Mouse (Mus musculus) limb, embryonic 11.5 days (tissue): ENCODE data around the gene Cryz. TPM values are rescaled to one million over a fixed set of nuclear protein-coding genes. Genes with fewer than 3 reads are reported as not detected.
A peak's percentile ranks its signal among the peaks of the same experiment; 100 is the strongest.

Experiments
- ATAC-seq: fragments of 200-750 bp; cut with Nextera tagmentation; 2 replicates; pipeline ENCODE4 v1.8.0; 2017; ENCODE audit warnings: low read depth; ENCODE audit not compliant: insufficient number of reproducible peaks, low FRiP score, low TSS enrichment
- DNase-seq: peaks from one replicate; pipeline ENCODE4 v3.0.0-alpha.2; 2015; ENCODE audit warnings: low spot score
- H3K27ac ChIP-seq: fragments of 300-500 bp; sonication (generic); replicated peaks from 2 replicates; pipeline ENCODE4 v1.5.1; 2014; ENCODE audit warnings: low read depth, mild to moderate bottlenecking, low read length
- H3K27me3 ChIP-seq: fragments of 300-500 bp; sonication (generic); 2 replicates; pipeline ENCODE4 v1.6.1; 2014; ENCODE audit warnings: mild to moderate bottlenecking, low read length, mixed read lengths; ENCODE audit not compliant: control insufficient read depth, insufficient read depth
- H3K36me3 ChIP-seq: fragments of 300-500 bp; sonication (generic); 2 replicates; pipeline ENCODE4 v1.6.1; 2014; ENCODE audit warnings: mild to moderate bottlenecking, low read length, moderate library complexity, mixed read lengths; ENCODE audit not compliant: control insufficient read depth, insufficient read depth
- H3K4me1 ChIP-seq: fragments of 300-500 bp; sonication (generic); 2 replicates; pipeline ENCODE4 v1.6.1; 2014; ENCODE audit warnings: low read length, mixed read lengths; ENCODE audit not compliant: control insufficient read depth, insufficient read depth
- H3K4me2 ChIP-seq: fragments of 300-500 bp; sonication (generic); 2 replicates; pipeline ENCODE4 v1.6.1; 2014; ENCODE audit warnings: low read depth, mild to moderate bottlenecking, moderate library complexity; ENCODE audit not compliant: severe bottlenecking
- H3K4me3 ChIP-seq: fragments of 300-500 bp; sonication (generic); 2 replicates; pipeline ENCODE4 v1.5.1; 2014; ENCODE audit warnings: low read depth, low read length
- H3K9ac ChIP-seq: fragments of 300-500 bp; sonication (generic); 2 replicates; pipeline ENCODE4 v1.6.1; 2014; ENCODE audit warnings: mild to moderate bottlenecking, low read length
- H3K9me3 ChIP-seq: fragments of 300-500 bp; sonication (generic); 2 replicates; pipeline ENCODE4 v1.6.1; 2016; ENCODE audit warnings: low read length; ENCODE audit not compliant: control insufficient read depth
- WGBS: fragments of 180-500 bp; shearing (Covaris S2); extraction: QIAGEN DNeasy Blood & Tissue Kit; methylation state at CpG from one replicate; pipeline ENCODE4 v1.1.7; 2014; 5-methylcytosine and 5-hydroxymethylcytosine counted together
- polyA plus RNA-seq: library from polyadenylated mRNA; unstranded; fragments of >200 nt; fragmentation: Nextera tagmentation; extraction: Ambion mirVana; gene quantifications from 2 replicates; pipeline ENCODE4 v1.2.1, GENCODE M21; 2014

Cryz gene
- polyA plus RNA-seq, 1 experiment from 2014 or later = 29.2 TPM

DNA sequence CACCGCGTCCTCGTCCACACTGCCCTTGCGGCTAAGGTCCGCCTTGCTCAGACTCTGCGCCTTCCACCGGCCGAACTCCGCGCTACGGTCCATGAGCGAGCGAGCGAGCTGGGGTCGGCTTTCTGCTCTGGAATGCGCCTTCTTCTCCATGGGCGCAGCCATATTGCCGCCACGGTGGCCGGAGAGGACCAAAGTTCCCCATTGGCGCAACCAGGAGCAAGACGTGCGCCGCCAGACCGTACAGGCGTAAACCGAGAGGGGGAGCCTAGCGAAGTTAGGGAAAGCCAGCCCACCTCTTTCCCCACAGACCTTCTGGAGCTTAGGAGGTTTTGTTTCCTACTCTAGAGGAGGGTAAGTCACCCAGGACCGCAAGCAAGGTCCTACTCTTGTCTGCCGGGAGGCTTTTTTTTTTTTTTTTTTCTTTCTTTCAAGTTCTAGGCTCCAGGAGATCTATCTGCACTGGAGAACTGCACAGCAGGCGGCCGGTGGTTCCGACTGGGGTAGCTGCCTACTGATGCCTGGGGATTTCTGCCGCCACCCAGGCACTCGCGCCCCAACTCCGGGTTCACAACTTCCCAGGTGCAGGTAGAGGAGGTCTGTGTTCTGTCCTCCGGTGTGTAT lies 533 bp downstream of the Cryz start, which contains the start of gene Tyw3:
Gene Tyw3, minus strand, starts transcription at position 171 of the 621 bp plus-strand sequence.
- WGBS = under 1% methylated on average over 38 of the region's 38 CpGs
- H3K4me2 ChIP-seq = peak within 1 kb of the TSS; percentile 49
- H3K4me1 ChIP-seq = 0 out of 2 replicates have a peak, but pooled peaks cover 2% of the 10 kb centered on the region
- H3K9me3 ChIP-seq = no peaks in the 10 kb centered on the region
- peak within 1 kb of the TSS; percentile 90 for H3K27ac ChIP-seq
- peak within 1 kb of the TSS; percentile 96 for H3K9ac ChIP-seq
- peak; percentile 98 for DNase-seq
- peak within 1 kb of the TSS; percentile 94 for H3K4me3 ChIP-seq
- no peaks in the 10 kb centered on the region for H3K27me3 ChIP-seq
- peaks cover 4% of the 10 kb centered on the region; the same call in 1 of the 2 replicates for H3K36me3 ChIP-seq
- ATAC-seq = peak; percentile 96

DNA sequence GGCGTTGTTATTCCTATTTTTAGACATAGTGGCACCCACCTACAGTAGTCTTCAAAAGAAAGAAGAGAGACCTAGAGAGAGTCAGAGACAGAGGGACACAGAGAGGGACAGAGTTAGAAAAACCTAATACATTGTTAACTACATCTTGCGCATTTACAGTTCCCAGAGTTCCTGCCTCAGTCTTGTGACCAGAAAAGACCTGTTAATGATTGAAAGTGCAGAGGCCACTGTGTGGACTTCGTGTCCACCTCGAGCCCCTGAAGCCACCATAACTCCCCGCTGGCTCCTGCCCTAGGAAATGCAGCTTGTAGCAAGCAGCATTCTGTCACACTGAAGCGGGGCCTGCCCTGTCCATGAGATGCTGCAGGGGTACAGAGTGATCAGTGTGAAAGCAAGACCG lies 1.1 kb downstream of the Cryz start:
- Histone ChIP-seq H3K36me3 (peaks cover 2% of the 10 kb centered on the region; the same call in 1 of the 2 replicates), H3K27me3 (no peaks in the 10 kb centered on the region), H3K4me3 (peak overlapping the region; percentile 94), H3K4me2 (peak overlapping the region; percentile 49), H3K27ac (no peak overlapping the region; the same call in 1 of the 2 replicates), H3K9me3 (no peaks in the 10 kb centered on the region), H3K4me1 (0 out of 2 replicates have a peak, but pooled peaks cover 2% of the 10 kb centered on the region), H3K9ac (peak overlapping the region; percentile 96)
- ATAC-seq = no peak
- WGBS = 40% methylated on average over 7 of the region's 7 CpGs
- DNase-seq = peak; percentile 46

DNA sequence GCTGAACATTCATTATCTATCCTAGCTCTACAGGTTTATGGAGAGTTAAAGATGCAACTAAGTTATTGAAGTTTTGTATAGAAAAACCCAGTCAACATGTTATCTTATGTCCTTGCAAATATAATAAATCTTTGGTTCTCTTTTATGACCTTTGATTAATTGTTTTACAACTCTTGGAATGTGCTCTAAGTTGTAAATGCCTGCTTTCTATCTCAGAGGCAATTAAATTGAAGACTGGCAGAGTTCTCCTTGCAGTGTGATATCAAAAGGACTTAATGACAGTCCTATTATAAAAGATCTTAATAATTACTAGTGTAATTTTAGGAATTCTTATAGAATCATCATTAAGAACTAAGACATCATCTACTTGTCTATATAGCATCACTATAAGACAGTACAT lies 5.6 kb downstream of the Cryz start:
- DNase-seq (no peak), ATAC-seq (no peak)
- no peak overlapping the region for H3K9ac ChIP-seq
- no peak overlapping the region for H3K4me2 ChIP-seq
- no peaks in the 10 kb centered on the region for H3K36me3 ChIP-seq
- H3K27me3 ChIP-seq = no peaks in the 10 kb centered on the region
- H3K27ac ChIP-seq = no peak overlapping the region
- H3K4me1 ChIP-seq = 0 out of 2 replicates have a peak, but pooled peaks cover 2% of the 10 kb centered on the region
- no peak overlapping the region for H3K4me3 ChIP-seq
- no peaks in the 10 kb centered on the region for H3K9me3 ChIP-seq

DNA sequence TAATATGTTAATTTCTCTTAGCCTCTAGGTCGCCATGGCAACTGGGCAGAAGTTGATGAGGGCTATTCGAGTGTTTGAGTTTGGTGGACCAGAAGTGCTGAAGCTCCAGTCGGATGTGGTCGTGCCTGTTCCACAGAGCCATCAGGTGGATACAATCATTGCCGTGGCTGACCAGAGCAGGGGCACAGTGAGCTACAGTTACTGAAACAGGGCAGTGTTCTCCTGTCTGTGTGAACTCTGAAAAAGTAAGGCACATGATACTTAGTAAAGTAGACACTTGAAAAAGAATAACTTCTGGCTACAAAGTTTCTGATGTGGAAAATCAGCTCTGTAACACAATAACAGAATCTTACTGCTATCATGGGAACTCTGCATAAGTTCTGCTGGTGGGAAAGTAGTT lies 8.4 kb downstream of the Cryz start:
- Histone ChIP-seq H3K9ac (no peak overlapping the region), H3K36me3 (no peaks in the 10 kb centered on the region), H3K27me3 (no peaks in the 10 kb centered on the region), H3K4me1 (no peaks in the 10 kb centered on the region), H3K27ac (no peak overlapping the region), H3K9me3 (no peaks in the 10 kb centered on the region), H3K4me3 (no peak overlapping the region), H3K4me2 (no peak overlapping the region)
- WGBS = 78% methylated on average over 5 of the region's 5 CpGs
- ATAC-seq (no peak), DNase-seq (no peak)

DNA sequence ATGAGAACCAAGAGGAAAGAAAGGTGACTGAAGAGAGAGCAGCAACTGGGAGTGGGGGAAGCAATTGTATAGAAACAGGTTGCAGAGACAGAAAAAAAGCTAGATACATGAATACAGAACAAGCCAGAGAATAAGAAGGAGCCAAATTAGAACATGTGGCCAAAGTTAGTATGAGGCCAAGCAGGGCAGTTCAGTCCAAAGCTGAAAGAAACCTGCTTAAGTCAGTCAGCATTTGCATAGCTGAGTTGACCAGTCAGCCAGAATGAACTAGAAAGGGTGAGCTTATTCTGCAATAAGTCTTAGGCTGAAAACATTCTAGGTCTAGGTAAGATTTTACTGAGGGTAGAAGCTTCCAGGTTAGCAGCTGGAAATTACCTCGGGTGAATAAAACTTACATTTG lies 11.4 kb downstream of the Cryz start:
- Histone ChIP-seq H3K4me3 (no peak overlapping the region), H3K36me3 (no peaks in the 10 kb centered on the region), H3K27ac (no peak overlapping the region), H3K4me1 (no peaks in the 10 kb centered on the region), H3K27me3 (no peaks in the 10 kb centered on the region), H3K9ac (no peak overlapping the region), H3K4me2 (no peak overlapping the region), H3K9me3 (no peaks in the 10 kb centered on the region)
- no peak for DNase-seq
- 68% methylated on average over 1 of the region's 1 CpGs for WGBS
- ATAC-seq = no peak

DNA sequence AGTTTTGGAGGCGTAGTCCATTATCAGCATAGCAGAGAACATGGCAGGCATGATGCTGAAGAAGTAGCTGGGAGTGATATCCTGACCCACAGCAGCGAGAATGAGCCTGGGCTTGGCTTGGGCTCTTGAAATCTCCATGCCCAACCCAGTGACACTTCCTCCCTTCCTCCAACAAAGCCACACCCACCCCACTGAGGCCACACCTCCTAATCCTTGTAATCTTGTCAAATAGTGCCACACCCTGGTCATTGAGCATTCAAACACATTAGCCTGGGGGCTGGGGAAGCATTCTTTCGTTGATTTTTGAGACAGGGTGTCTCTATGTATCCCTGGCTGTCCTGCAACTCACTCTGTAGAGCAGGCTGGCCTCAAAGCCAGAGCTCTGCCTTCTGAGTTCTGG lies 15.4 kb downstream of the Cryz start:
- H3K4me1 ChIP-seq = no peaks in the 10 kb centered on the region
- DNase-seq = no peak
- H3K27me3 ChIP-seq = no peaks in the 10 kb centered on the region
- no peak overlapping the region for H3K27ac ChIP-seq
- no peak for ATAC-seq
- H3K9ac ChIP-seq = no peak overlapping the region
- H3K4me3 ChIP-seq = no peak overlapping the region
- WGBS = 89% methylated on average over 3 of the region's 3 CpGs
- no peak overlapping the region for H3K4me2 ChIP-seq
- no peaks in the 10 kb centered on the region for H3K9me3 ChIP-seq
- no peaks in the 10 kb centered on the region; the same call in 1 of the 2 replicates for H3K36me3 ChIP-seq

DNA sequence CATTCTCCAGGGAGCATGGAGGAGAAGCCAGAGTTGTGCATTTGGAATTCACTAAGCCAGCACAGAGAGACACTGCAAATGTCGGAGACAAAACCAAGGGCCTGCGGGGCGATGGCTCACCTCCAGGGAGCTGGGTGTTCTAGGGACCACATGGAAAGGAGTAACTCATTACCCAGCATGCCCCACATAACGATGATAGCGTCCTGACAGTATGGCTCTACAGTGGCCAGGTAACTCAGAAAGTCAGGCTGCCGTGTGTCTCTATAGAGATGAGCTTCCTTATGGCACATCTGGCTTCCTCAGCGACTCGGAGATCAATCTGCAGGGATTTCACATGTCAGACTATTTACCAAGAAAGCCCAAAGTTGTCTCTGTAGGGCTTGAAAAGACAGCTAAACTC lies 18.3 kb downstream of the Cryz start:
- no peak overlapping the region for H3K9ac ChIP-seq
- H3K36me3 ChIP-seq = no peaks in the 10 kb centered on the region; the same call in 1 of the 2 replicates
- no peaks in the 10 kb centered on the region for H3K4me1 ChIP-seq
- no peaks in the 10 kb centered on the region for H3K27me3 ChIP-seq
- H3K4me3 ChIP-seq = no peak overlapping the region
- ATAC-seq (no peak), DNase-seq (no peak)
- no peaks in the 10 kb centered on the region for H3K9me3 ChIP-seq
- 91% methylated on average over 8 of the region's 8 CpGs for WGBS
- no peak overlapping the region for H3K27ac ChIP-seq
- H3K4me2 ChIP-seq = no peak overlapping the region

DNA sequence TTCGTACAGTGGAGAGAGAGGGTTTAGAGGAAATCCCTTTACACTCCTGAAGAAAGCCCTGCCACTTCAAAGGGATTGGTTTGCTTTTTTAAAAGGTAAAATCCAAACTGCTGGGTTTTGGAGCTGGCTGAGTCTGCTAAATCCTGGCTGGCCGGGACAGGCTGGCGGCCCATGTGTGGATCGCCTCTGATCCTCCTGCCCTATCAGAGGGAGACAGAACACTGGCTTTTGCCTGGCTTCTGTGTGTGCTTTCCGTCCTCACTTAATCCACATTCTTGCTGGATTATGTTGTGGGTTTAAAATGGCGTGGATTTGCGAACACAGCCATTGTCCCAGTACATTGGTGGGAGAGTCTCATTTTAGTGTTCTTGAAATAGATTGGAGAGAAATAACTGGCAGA lies 18.8 kb downstream of the Cryz start:
- Histone ChIP-seq H3K4me1 (no peaks in the 10 kb centered on the region), H3K9me3 (no peaks in the 10 kb centered on the region), H3K9ac (no peak overlapping the region), H3K27ac (no peak overlapping the region), H3K4me3 (no peak overlapping the region), H3K27me3 (no peaks in the 10 kb centered on the region), H3K36me3 (no peaks in the 10 kb centered on the region; the same call in 1 of the 2 replicates), H3K4me2 (no peak overlapping the region)
- 95% methylated on average over 7 of the region's 7 CpGs for WGBS
- ATAC-seq (no peak), DNase-seq (no peak)

DNA sequence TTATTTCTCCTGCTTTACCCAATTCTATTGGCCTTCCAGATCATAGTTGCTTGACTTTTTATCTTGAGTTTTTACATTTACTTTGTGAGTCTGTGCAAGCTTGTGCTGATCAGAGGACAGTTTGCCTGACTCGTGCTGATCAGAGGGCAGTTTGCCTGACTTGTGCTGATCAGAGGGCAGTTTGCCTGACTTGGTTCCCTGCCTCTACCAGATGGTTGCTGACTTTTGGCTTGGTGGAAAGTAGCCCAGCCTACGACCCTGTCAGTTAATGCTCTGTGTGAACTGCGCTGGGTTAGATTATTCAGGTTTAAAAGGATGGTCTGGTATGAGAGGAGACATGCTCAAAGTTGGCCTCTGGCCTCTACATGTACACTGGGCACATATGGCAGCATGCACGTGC lies 19.6 kb downstream of the Cryz start:
- ATAC-seq (no peak), DNase-seq (no peak)
- Histone ChIP-seq H3K27ac (no peak overlapping the region), H3K4me1 (no peaks in the 10 kb centered on the region), H3K9ac (no peak overlapping the region), H3K4me2 (no peak overlapping the region), H3K27me3 (no peaks in the 10 kb centered on the region), H3K9me3 (no peaks in the 10 kb centered on the region), H3K4me3 (no peak overlapping the region), H3K36me3 (no peaks in the 10 kb centered on the region; the same call in 1 of the 2 replicates)
- 87% methylated on average over 4 of the region's 4 CpGs for WGBS
